Mouse (Mus musculus) bone marrow, adult 2 months (tissue): ENCODE measurements around the gene Pitpnb. TPM values are rescaled to one million over a fixed set of nuclear protein-coding genes. Genes with fewer than 3 reads are reported as not detected.

Source experiments
- H3K27ac ChIP-seq: fragments of 200-500 bp; 2 replicates; pipeline ENCODE4 v1.5.1; 2012; ENCODE audit warnings: low read depth, mild to moderate bottlenecking, control low read depth, inconsistent platforms, low read length; ENCODE audit not compliant: control insufficient read depth, poor library complexity, insufficient read depth
- H3K4me1 ChIP-seq: fragments of 200-500 bp; 2 replicates; pipeline ENCODE4 v1.6.1; 2011; ENCODE audit warnings: low read length; ENCODE audit not compliant: control insufficient read depth, insufficient read depth
- H3K4me3 ChIP-seq: fragments of 200-500 bp; replicated peaks from 2 replicates; pipeline ENCODE3; 2011; ENCODE audit warnings: mild to moderate bottlenecking, low read depth, low read length, control low read depth; ENCODE audit not compliant: control insufficient read depth
- CTCF ChIP-seq: fragments of 200-500 bp; IDR thresholded peaks from 2 replicates; pipeline ENCODE4 v1.5.1; 2011; ENCODE audit warnings: low read length, control low read depth; ENCODE audit not compliant: control insufficient read depth, insufficient read depth
- POLR2A ChIP-seq: fragments of 200-500 bp; IDR thresholded peaks from 2 replicates; pipeline ENCODE4 v1.6.1; 2011; ENCODE audit warnings: low read depth, mild to moderate bottlenecking, control low read depth, low read length, borderline replicate concordance; ENCODE audit not compliant: control insufficient read depth
- WGBS: fragments of 180-500 bp; shearing (Covaris S2); methylation state at CpG from one replicate; pipeline ENCODE4 v1.1.7; 2018; 5-methylcytosine and 5-hydroxymethylcytosine counted together
- polyA plus RNA-seq: library from polyadenylated mRNA; stranded (reverse); fragments of >200 nt; gene quantifications from 2 replicates; pipeline ENCODE4 v1.2.4, GENCODE M21; 2011; ENCODE audit warnings: low replicate concordance; ENCODE audit not compliant: missing spikeins, insufficient read depth, insufficient read length

Pitpnb gene
- polyA plus RNA-seq, 1 experiment: 25.5 TPM

GRCm38 (mm10) chr5:111426249-111426648 lies 95.7 kb downstream of the Pitpnb start:
- TF ChIP-seq POLR2A (no peak), CTCF (no peak)
- WGBS: 72% methylated on average over 5 of the region's 5 CpGs
- no peak overlapping the region for H3K4me3 ChIP-seq
- no peak overlapping the region for H3K27ac ChIP-seq
- H3K4me1 ChIP-seq: no peaks in the 10 kb centered on the region

- no peak overlapping the region for H3K4me3 ChIP-seq
- 83% methylated on average over 6 of the region's 6 CpGs for WGBS
- H3K27ac ChIP-seq: no peak overlapping the region
- TF ChIP-seq CTCF (no peak), POLR2A (no peak)
- H3K4me1 ChIP-seq: no peaks in the 10 kb centered on the region
These were observed 98.3 kb downstream of the Pitpnb start for GRCm38 (mm10) chr5:111428882-111429281.

DNA sequence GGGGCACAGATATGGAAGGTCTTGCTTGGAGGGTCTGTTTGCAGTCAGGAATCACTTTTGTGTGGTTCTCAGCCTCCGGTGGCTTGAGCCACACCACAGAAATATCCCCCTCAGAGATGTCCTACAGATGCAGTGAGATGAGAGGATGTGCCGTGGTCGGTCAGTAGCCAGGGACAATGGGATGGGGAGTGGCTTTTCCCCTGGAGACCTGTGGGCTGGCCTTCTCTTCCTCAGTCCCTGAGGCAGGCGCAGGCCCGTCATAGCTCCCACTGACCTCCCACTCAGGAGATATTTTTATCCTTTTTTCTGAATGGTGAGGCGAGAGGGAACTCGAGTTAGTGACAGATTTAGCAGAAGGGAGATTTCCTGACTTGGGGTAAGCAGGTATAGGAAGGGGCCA lies 99.2 kb downstream of the Pitpnb start:
- H3K4me3 ChIP-seq: no peak overlapping the region
- H3K4me1 ChIP-seq: no peaks in the 10 kb centered on the region
- H3K27ac ChIP-seq: no peak overlapping the region
- TF ChIP-seq CTCF: no peak
- no peak for TF ChIP-seq POLR2A
- 57% methylated on average over 7 of the region's 7 CpGs for WGBS

DNA sequence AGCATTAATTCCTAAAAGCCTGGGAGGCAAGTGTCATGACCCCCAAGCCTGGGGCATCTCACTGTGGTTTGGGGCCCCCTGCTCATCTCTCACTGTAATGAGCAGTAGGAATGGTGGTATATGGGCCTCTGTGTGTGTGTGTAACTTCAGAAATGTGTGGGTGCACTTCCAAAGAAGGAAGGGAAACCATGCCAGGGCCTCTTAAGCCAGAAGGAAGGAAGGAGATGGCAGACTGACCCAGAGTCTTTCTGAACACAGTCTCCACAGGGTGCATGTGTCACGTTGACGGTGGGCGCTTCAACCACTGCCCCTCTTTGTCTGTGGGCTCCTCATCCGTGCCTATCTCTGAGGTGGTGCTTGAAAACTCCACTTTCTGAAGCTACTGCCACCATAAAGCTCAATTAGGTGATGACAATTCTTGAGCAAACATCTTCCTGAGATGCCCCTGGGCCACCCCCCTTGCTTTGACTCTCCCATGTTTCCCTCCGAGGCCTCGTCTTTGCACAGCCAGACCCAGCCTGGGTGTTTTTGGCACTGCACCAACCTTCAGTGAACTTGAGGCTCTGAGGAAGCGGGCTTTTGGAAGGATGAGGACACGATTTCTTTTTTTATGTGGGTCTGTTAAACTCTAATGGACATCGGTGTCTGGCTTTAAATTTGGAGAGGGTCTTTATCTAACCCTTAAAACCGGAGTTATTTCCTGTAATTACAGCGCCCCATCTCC lies 100.6 kb downstream of the Pitpnb start:
- H3K4me1 ChIP-seq: no peaks in the 10 kb centered on the region
- WGBS: 35% methylated on average over 11 of the region's 11 CpGs
- TF ChIP-seq POLR2A (no peak), CTCF (no peak)
- no peak overlapping the region for H3K27ac ChIP-seq
- no peak overlapping the region for H3K4me3 ChIP-seq

DNA sequence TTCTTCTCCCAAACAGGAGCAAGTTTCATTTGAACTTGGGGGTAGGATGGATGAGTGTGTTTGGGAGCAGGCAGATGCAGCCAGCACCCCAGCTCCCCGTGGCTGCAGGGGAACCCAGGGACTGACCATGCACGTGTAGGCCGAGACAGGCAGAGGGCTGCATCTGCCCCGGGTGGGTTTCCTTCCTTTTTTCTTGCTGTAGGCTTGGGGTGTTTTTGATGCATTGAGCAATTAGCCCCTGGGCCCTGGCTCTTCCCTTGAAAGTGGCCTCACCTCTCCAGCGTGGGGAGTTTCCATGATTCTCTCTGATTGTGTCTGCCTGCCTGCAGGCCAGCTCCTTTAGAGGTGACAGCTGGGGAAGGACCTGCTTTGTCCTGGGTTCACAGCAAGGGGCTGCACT lies 102.3 kb downstream of the Pitpnb start:
- Histone ChIP-seq H3K4me1 (no peaks in the 10 kb centered on the region), H3K4me3 (no peak overlapping the region), H3K27ac (no peak overlapping the region)
- WGBS: 11% methylated on average over 5 of the region's 5 CpGs
- TF ChIP-seq CTCF: no peak
- no peak for TF ChIP-seq POLR2A

DNA sequence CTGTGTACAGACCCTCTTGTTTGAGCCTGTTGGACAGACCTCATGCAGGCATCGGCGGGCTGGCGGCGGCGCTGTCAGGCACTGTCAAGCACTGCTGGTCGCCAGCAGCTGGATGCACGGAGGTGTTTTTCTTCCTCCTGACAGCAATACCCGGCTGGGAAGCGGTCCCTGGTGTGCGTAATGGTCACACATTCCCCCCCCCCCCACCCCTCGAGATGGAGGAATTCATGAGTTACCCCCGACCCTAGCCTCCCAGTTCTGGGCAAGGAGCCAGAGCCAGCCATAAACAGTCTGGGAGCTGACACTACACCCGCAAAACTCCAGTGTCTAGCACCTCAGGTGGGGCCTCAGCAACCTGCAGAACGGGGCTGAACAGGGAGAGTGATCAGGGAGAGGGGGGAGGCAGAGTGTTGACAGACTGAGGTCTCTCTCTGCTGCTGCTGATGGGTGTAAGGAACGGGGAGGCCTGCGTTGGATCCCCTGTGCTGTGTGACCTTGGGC lies 103.8 kb downstream of the Pitpnb start:
- WGBS: 70% methylated on average over 16 of the region's 16 CpGs
- no peak for TF ChIP-seq POLR2A
- no peak for TF ChIP-seq CTCF

DNA sequence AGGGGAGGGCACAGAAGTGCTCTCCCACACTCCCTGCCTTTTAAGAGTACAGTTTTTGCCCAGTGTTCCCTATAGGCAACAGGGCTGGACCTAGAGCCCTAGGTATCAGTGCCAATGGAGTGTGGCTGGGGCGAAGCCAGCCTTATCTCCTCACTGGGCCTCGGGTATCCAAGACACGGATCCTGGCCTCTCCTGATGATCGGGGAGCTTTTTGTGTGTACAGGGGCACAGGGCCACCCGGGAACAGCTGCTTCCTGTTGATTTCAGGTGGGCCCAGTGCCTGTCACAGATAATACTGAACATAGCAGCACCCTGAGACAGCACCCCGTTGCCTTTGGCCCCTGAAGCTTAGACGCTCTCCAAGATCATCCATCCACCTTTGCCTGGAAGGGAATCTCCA lies 105.7 kb downstream of the Pitpnb start:
- Histone ChIP-seq H3K27ac (no peak overlapping the region), H3K4me1 (peaks cover 2% of the 10 kb centered on the region; the same call in 1 of the 2 replicates), H3K4me3 (no peak overlapping the region)
- TF ChIP-seq CTCF (no peak), POLR2A (no peak)
- WGBS: 35% methylated on average over 7 of the region's 7 CpGs

More for the DNA sequence above, 103.8 kb downstream of the Pitpnb start:
- Histone ChIP-seq H3K4me3 (no peak overlapping the region), H3K27ac (no peak overlapping the region), H3K4me1 (no peaks in the 10 kb centered on the region)

DNA sequence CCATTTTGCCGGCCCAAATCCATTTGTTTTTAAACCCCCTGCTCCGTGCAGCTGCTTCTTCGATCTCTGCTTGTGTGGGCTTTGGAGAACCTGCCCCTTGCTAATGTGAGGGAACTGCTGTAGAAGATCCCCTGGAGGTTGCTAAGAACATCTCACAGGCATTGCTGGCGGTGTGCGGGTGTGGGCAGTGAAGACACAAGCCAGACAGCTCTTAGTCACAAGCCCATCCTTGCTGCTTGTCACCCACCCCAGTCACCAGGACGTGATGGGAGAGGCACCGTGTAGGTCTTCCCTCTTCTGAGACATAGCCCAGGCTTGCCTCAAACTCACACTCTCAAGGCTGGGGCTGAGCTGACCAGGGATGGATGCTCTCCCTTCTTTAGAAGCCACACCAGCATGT lies 106.6 kb downstream of the Pitpnb start:
- Histone ChIP-seq H3K4me3 (no peak overlapping the region), H3K27ac (no peak overlapping the region), H3K4me1 (peaks cover 2% of the 10 kb centered on the region; the same call in 1 of the 2 replicates)
- no peak for TF ChIP-seq CTCF
- TF ChIP-seq POLR2A: no peak
- WGBS: 67% methylated on average over 7 of the region's 7 CpGs

Other genes starting within 250 kb of the Pitpnb start
- 0.75 and 1.7 TPM in 2 replicates for gene Mn1, start 86.6 kb downstream of the Pitpnb start, polyA plus RNA-seq